Mouse (Mus musculus) liver, adult 2 months (tissue): ENCODE measurements at regions not wholly inside any gene's neighbourhood (a gene's known extent, or its start where the extent isn't known, plus 50 kb on each side); places are given as distances from the start of the nearest gene placed in this dataset.

Experiments
- DNase-seq: peaks from one replicate; pipeline ENCODE4 v3.0.0-alpha.2; 2011; ENCODE audit warnings: low read depth, low spot score; ENCODE audit errors: extremely low read depth
- H3K27ac ChIP-seq: fragments of 200-500 bp; replicated peaks from 2 replicates; pipeline ENCODE4 v1.5.1; 2012; ENCODE audit warnings: low read depth, mild to moderate bottlenecking, control low read depth, inconsistent platforms, low read length; ENCODE audit not compliant: insufficient read depth
- H3K27me3 ChIP-seq: fragments of 200-500 bp; 2 replicates; pipeline ENCODE4 v1.6.1; 2012; ENCODE audit warnings: mild to moderate bottlenecking, moderate library complexity, low read length, inconsistent platforms; ENCODE audit not compliant: control insufficient read depth, insufficient read depth
- H3K36me3 ChIP-seq: fragments of 200-500 bp; 2 replicates; pipeline ENCODE4 v1.6.1; 2012; ENCODE audit warnings: low read length, inconsistent platforms; ENCODE audit not compliant: control insufficient read depth, insufficient read depth
- H3K4me1 ChIP-seq: fragments of 200-500 bp; 2 replicates; pipeline ENCODE4 v1.6.1; 2011; ENCODE audit warnings: low read length; ENCODE audit not compliant: control insufficient read depth, insufficient read depth
- H3K4me3 ChIP-seq: fragments of 200-500 bp; 2 replicates; pipeline ENCODE4 v1.5.1; 2011; ENCODE audit warnings: low read depth, mild to moderate bottlenecking, control low read depth, low read length, moderate library complexity; ENCODE audit not compliant: insufficient read depth
- H3K79me2 ChIP-seq: fragments of 200-500 bp; 2 replicates; pipeline ENCODE4 v1.6.1; 2012; ENCODE audit warnings: inconsistent platforms, mild to moderate bottlenecking, low read length, moderate library complexity; ENCODE audit not compliant: control insufficient read depth, insufficient read depth
- H3K9ac ChIP-seq: fragments of 200-500 bp; 2 replicates; pipeline ENCODE4 v1.6.1; 2012; ENCODE audit warnings: low read depth, mild to moderate bottlenecking, control low read depth, inconsistent platforms, low read length
- CTCF ChIP-seq: fragments of 200-500 bp; IDR thresholded peaks from 2 replicates; pipeline ENCODE4 v1.5.1; 2011; ENCODE audit warnings: low read depth, low read length, control low read depth
- POLR2A ChIP-seq: fragments of 200-500 bp; IDR thresholded peaks from 2 replicates; pipeline ENCODE4 v1.6.1; 2011; ENCODE audit warnings: low read length, control low read depth; ENCODE audit not compliant: insufficient read depth; ENCODE audit errors: extremely low read depth
- WGBS: fragments of 180-500 bp; shearing (Covaris S2); methylation state at CpG from one replicate; pipeline ENCODE4 v1.1.7; 2018; 5-methylcytosine and 5-hydroxymethylcytosine counted together

GRCm38 (mm10) chr12:91932490-91933361 is 83.8 kb upstream of the Sel1l start:
- H3K4me1 ChIP-seq = peaks cover 12% of the 10 kb centered on the region
- H3K36me3 ChIP-seq = no peaks in the 10 kb centered on the region
- H3K9ac ChIP-seq = no peak overlapping the region
- no peaks in the 10 kb centered on the region for H3K79me2 ChIP-seq
- WGBS = 35% methylated on average over 7 of the region's 7 CpGs
- no peak overlapping the region for H3K27ac ChIP-seq
- H3K4me3 ChIP-seq = no peak overlapping the region
- no peaks in the 10 kb centered on the region for H3K27me3 ChIP-seq
- TF ChIP-seq CTCF (0 out of 2 replicates have a peak, but pooled peaks have one; percentile 9), POLR2A (no peak)
- DNase-seq = peak; percentile 52

GRCm38 (mm10) chr12:91931586-91931985 is 82.6 kb upstream of the Sel1l start:
- Histone ChIP-seq H3K27ac (no peak overlapping the region), H3K4me3 (no peak overlapping the region), H3K27me3 (no peaks in the 10 kb centered on the region), H3K36me3 (no peaks in the 10 kb centered on the region), H3K79me2 (no peaks in the 10 kb centered on the region), H3K4me1 (peaks cover 12% of the 10 kb centered on the region), H3K9ac (no peak overlapping the region)
- no peak for DNase-seq
- 86% methylated on average over 6 of the region's 6 CpGs for WGBS
- TF ChIP-seq POLR2A (no peak), CTCF (no peak)

DNA sequence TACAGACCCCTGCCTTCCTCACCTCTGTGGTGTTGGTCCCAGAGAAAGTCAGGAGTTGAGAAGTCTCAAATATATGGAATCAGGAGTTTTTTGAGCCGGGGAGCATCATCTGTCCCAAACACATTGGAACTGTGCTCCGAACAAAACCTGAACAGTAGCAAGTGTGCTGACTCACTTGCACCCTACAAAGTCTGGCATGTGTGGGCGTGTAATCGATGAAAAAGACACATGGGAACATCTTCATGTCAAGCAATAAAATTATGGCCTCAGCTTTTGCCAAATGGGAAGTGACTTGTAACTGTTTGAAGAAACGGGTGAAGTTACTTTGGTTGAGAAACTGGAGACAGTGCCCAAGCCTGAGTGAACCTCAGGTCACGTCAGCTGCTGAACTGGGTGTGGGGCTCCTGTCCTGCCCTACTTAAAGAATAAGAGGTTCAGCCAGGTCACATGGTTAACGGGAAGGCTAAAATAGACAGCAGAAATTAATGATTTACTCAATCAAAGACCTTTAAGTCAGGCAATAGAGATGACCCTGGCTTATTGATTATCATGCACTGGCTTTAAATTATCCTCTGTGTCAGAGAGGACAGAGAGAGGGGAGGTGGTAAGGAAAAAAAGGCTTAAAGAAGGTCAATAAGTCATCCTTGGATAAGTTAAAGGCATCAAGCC is 80.6 kb upstream of the Sel1l start:
- Histone ChIP-seq H3K27ac (no peak overlapping the region), H3K27me3 (no peaks in the 10 kb centered on the region), H3K4me1 (peaks cover 12% of the 10 kb centered on the region), H3K36me3 (no peaks in the 10 kb centered on the region), H3K4me3 (no peak overlapping the region), H3K79me2 (no peaks in the 10 kb centered on the region), H3K9ac (no peak overlapping the region)
- 29% methylated on average over 7 of the region's 7 CpGs for WGBS
- TF ChIP-seq CTCF (no peak), POLR2A (no peak)
- peak; percentile 73 for DNase-seq

- Histone ChIP-seq H3K36me3 (no peaks in the 10 kb centered on the region), H3K9ac (no peak overlapping the region), H3K27ac (no peak overlapping the region), H3K27me3 (no peaks in the 10 kb centered on the region), H3K4me1 (peaks cover 12% of the 10 kb centered on the region), H3K79me2 (no peaks in the 10 kb centered on the region), H3K4me3 (no peak overlapping the region)
- 76% methylated on average over 6 of the region's 6 CpGs for WGBS
- no peak for DNase-seq
- TF ChIP-seq CTCF (no peak), POLR2A (no peak)
Observed at GRCm38 (mm10) chr12:91927576-91927975, 78.6 kb upstream of the Sel1l start.

DNA sequence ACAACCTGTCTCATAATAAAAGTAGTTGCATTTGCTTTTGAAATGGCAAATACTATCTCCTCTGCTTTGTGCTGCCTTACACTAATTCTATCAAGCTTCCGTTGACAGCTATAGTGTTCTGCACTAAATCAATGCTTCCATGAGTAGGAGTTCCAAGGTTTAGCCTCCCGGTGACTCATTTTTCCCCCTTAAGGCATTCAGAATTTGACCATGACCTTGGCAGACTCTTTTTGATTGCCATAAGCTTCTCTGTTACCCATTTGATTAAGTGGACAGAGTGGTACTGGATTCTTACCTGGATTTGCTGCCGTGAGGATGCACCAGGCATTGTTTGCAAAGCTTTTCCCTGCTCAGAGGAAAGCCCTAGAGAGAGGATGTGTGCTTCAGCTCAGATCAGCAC is 66.5 kb upstream of the Sel1l start:
- Histone ChIP-seq H3K9ac (no peak overlapping the region), H3K27ac (no peak overlapping the region), H3K27me3 (no peaks in the 10 kb centered on the region), H3K79me2 (no peaks in the 10 kb centered on the region), H3K4me3 (no peak overlapping the region), H3K36me3 (no peaks in the 10 kb centered on the region), H3K4me1 (no peaks in the 10 kb centered on the region)
- WGBS = 79% methylated on average over 3 of the region's 3 CpGs
- TF ChIP-seq CTCF (no peak), POLR2A (no peak)
- DNase-seq = no peak

GRCm38 (mm10) chr12:91910529-91910928 is 61.6 kb upstream of the Sel1l start:
- no peaks in the 10 kb centered on the region for H3K27me3 ChIP-seq
- no peak for DNase-seq
- TF ChIP-seq POLR2A = no peak
- TF ChIP-seq CTCF = no peak
- H3K27ac ChIP-seq = no peak overlapping the region
- no peaks in the 10 kb centered on the region for H3K36me3 ChIP-seq
- H3K79me2 ChIP-seq = no peaks in the 10 kb centered on the region
- no peak overlapping the region for H3K9ac ChIP-seq
- no peak overlapping the region for H3K4me3 ChIP-seq
- no peaks in the 10 kb centered on the region for H3K4me1 ChIP-seq
- 39% methylated on average over 8 of the region's 8 CpGs for WGBS
